In the genomic region with DNA sequence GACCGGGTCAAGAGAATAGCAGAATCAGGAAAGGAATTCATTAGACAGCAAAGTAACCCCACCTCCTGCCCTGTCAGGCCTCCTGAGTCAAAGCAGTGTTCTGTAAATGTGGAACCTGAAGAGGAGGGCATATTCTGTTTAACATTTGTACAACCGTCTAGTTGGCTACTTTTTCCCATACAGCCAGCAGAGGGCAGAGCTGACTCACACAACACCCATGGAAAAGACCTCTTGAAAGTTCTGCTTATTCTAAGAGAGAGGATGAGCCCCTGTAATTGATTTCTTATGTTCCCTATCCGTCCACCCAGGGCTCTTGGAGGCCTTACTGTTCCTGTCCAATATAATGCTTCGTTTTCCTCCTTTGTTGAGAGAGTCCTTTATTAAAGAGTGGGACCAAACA, we compare ENCODE assay signal across 10 mouse cellular contexts. TPM values are rescaled to one million over a fixed set of nuclear protein-coding genes. Genes with fewer than 3 reads are reported as not detected.
DNase-seq lines count a peak whose midpoint lies in the region; ATAC-seq lines count a peak whose summit lies in the region.
"Had no signal": no experiment of that assay in that cellular context is flagged by ENCODE, and none has a peak within 500 bp of the region (broad histone marks: within the 10 kb centered on the region; RNA-seq: fewer than 3 reads in every experiment).

No protein-coding gene starts in this region.

- DNase-seq in cerebellum, postnatal 10 days, result peak; percentile 25 to 43
- no peak for DNase-seq in cerebellum, adult 11 months
- peak; percentile 40 for DNase-seq in 3T3-L1 (ENCODE audit: low read depth, low spot score)
- DNase-seq in embryo, embryonic 11.5 days (ENCODE audit: low read depth, low spot score), result peak; percentile 4
- peak; percentile 46 for DNase-seq in kidney, postnatal 10 days
- DNase-seq in mesoderm, embryonic 11.5 days (ENCODE audit: low read depth, low spot score), result peak; percentile 30
- no peak for DNase-seq in urinary bladder, postnatal 10 days (ENCODE audit: low spot score)

- no peak for ATAC-seq in CD4-positive, CD25-positive, alpha-beta regulatory T cell, adult 4 months

RNA-seq across cellular contexts. Expression of a gene that starts 3.6 kb away (rescaled TPM):
- not detected for polyA plus RNA-seq in CD4-positive, CD25-positive, alpha-beta regulatory T cell, adult 4 months (2017; shearing (Covaris generic))
- polyA plus RNA-seq: stomach, embryonic 16.5 days had no signal

RNA-seq across cellular contexts. Expression of a gene that starts 23.2 kb away (rescaled TPM):
- not detected for polyA plus RNA-seq in CD4-positive, CD25-positive, alpha-beta regulatory T cell, adult 4 months (2017; shearing (Covaris generic))

RNA-seq across cellular contexts. Expression of a gene that starts 23.3 kb away (rescaled TPM):
- polyA plus RNA-seq in CD4-positive, CD25-positive, alpha-beta regulatory T cell, adult 4 months (2017; shearing (Covaris generic)), result not detected

RNA-seq across cellular contexts. Expression of a gene that starts 55.3 kb away (rescaled TPM):
- not detected for polyA plus RNA-seq in CD4-positive, CD25-positive, alpha-beta regulatory T cell, adult 4 months (2017; shearing (Covaris generic))
- polyA plus RNA-seq: liver, embryonic 15.5 days; stomach, embryonic 16.5 days had no signal

RNA-seq across cellular contexts. Expression of a gene that starts 57.0 kb away (rescaled TPM):
- polyA plus RNA-seq in CD4-positive, CD25-positive, alpha-beta regulatory T cell, adult 4 months (2017; shearing (Covaris generic)), result not detected

Comparison
In these comparisons a context has a peak if more than half of its experiments do, and no peak if none do; other contexts are left out.
1. DNase-seq: peak in cerebellum, postnatal 10 days (2 of 2), 3T3-L1 (single experiment), embryo, embryonic 11.5 days (single experiment), kidney, postnatal 10 days (single experiment) and mesoderm, embryonic 11.5 days (single experiment); none in cerebellum, adult 11 months (single experiment) and urinary bladder, postnatal 10 days (single experiment).